Mouse (Mus musculus) embryonic fibroblast, embryonic 13.5 days (primary cell): ENCODE measurements around the gene Gmeb1.

ENCODE experiments used
- CTCF ChIP-seq: IDR thresholded peaks from 2 replicates; pipeline ENCODE4 v1.5.1; 2011; ENCODE audit warnings: mild to moderate bottlenecking, control low read depth, low read length, moderate library complexity, borderline replicate concordance; ENCODE audit not compliant: insufficient read depth
- POLR2A ChIP-seq: IDR thresholded peaks from 2 replicates; pipeline ENCODE4 v1.6.1; 2011; ENCODE audit warnings: low read depth, mild to moderate bottlenecking, control low read depth, low read length, moderate library complexity

DNA sequence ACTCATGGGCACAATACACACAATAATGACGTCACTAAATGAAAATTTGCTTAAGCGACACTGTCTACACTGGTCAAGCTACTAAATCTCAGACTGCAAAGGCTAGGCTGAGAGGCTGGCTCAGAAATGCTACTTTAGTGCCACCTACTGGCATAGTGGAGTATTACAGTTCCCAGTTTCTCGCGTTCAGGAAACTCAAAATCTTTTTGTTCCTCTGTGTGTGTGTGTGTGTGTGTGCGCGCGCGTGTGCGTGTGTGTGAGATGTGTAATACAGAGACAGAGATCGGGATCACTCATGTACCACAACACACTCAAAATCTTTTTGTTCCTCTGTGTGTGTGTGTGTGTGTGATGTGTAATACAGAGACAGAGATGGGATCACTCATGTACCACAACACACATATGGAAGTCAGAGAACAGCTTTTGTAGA, 82.8 kb downstream of the Gmeb1 start:
- TF ChIP-seq POLR2A = no peak
- TF ChIP-seq CTCF = peak; percentile 13; the same call in 1 of the 2 replicates
